Mouse (Mus musculus) thymus, postnatal 0 days (tissue): ENCODE results near the gene Stk32c. TPM values are rescaled to one million over a fixed set of nuclear protein-coding genes. Genes with fewer than 3 reads are reported as not detected.
A peak's percentile ranks its signal among the peaks of the same experiment; 100 is the strongest.

Experiments used
- DNase-seq: peaks from one replicate; pipeline ENCODE4 v3.0.0-alpha.2; 2015; ENCODE audit warnings: low spot score
- polyA plus RNA-seq: library from polyadenylated mRNA; unstranded; fragments of >200 nt; fragmentation: Nextera tagmentation; extraction: Ambion mirVana; gene quantifications from 2 replicates; pipeline ENCODE4 v1.2.1, GENCODE M21; 2015

Gene Stk32c
- polyA plus RNA-seq, 1 experiment from 2014 or later, result not detected

- no peak for DNase-seq
Observed at GRCm38 (mm10) chr7:139229837-139230236, 16.7 kb upstream of the Stk32c start.

DNA sequence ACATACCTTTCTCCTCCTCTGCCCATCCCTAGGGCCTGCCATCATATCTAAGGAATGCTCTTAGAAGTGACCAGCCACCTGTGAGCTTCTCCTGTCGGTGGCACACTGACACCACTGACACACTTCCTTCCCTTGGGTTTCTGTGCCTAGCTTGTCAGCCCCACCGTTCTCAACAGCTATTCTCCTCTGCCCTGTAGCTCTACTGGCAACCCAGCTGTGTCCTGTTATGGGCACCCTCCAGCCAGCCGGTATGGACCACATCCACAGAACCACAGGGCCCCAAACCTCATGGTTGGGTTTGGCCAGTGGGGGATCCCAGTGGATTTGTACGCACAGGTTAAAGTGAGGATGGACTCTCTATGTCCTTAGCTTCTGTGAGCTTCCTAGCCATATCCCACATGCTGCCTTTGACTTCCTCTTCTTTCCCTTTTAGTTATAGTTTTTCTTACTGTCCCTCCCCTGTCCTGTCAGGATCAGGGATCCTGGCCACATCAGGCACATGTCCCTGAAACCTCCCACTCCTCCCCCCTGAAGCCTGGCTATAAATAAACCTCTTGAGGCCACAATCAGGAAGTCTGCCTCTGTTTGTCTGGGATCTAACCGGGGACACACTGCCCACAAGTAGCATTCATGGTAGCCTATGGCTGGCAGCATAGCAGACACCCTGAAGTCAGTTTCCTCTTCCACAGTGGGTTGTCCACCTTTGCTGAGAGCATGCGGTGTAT lies 15.5 kb upstream of the Stk32c start:
- no peak for DNase-seq

DNA sequence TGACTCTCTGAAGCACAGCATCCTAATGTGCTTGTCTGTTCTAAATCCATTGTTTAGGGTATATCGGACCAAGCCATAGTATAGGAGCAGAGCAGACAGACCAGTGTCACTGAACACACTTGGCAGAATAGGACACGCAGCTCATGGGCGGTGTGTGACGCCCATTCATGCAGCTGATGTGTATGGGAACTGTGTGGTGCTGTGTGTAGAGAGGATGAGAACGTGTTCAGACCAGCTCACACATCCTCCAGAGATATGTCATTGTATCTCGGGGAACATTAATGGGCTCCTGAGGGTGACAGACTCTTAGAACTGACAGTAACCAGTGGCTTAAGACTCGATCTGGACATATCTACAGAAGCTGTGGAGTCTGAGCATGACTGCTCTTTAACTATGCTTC lies 13.3 kb upstream of the Stk32c start:
- DNase-seq, result no peak

GRCm38 (mm10) chr7:139224725-139225124 lies 11.6 kb upstream of the Stk32c start:
- DNase-seq, result peak; percentile 76

DNA sequence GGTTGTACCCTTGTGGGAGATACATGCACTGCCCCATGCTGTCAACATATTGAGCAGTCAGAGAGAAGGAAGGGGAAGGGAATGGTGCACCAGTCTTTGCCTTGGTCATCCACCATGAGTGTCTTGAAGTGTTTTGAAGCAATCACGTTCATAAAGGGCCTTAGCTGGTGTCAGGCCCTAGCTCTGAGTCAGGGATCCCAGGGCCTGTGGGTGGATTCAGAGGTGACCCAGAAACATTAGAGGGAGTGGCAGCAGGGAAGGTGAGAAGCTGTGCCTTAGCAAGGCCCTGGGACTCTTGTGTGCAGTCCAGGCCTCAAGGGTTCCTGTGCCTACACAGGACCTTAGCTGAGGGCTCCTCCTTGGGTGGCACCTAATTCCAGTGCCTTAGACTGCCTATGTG lies 11.0 kb upstream of the Stk32c start:
- DNase-seq, result no peak

- no peak for DNase-seq
Observed at GRCm38 (mm10) chr7:139222341-139222740, 9.2 kb upstream of the Stk32c start.

- no peak for DNase-seq
Observed at GRCm38 (mm10) chr7:139221856-139222255, 8.7 kb upstream of the Stk32c start.

DNA sequence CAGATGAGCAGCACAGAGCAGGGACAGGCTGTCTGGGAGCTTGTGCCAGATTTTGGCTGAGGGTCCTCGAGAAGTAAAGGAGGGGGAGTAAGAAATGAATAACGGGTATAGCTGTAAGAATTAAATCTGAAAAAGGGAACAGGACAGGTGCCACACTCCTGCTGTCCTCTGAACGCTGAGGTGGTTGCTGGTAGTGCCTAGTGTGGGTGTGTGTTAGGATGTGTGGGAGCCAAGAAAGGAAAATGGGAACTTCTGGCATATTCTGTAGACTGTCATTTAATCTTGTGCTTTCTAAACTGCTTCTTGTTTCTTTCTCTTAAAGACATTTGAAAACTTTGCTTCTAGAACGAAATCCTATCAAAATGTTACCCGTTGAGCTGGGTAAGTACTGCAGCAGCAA lies 8.0 kb upstream of the Stk32c start:
- no peak for DNase-seq

DNA sequence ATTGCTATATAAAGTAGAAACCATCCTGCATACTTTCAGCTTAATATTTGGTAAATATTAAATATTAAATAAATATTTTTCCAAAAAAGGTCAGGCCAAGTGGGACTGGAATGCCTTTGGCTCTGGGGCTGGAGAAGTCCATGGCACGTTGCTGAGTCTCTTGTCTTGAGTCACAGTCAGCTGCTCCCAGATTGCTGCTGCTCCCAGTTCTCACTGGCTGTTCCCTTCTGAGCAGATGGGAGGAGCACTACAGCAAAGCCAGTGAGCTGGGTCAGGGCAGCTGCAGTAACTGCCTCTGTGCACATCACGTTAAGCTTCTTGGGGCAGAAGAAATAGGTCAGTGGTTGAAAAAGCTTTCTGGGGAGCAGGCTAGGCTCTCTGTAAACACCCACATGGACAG lies 7.2 kb upstream of the Stk32c start:
- DNase-seq, result no peak

DNA sequence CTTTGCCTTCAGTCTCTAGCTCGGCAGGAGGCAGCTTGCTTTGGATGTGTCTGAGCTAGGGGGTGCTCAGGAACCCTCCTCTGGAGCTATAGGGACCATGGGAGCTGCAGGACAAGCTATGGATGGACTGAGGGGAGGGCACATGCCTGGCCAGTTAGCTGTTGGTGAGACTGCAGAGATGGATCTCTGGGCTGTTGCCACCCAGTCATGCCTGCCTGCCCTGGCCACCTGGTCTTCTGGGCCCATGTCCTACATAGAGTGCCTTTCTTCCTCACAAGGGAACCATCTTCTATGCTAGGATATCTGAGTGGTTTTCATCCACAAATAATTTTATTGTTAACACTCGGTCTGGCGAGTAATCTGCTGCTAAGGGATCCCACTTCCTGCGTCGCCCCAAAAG lies 6.4 kb upstream of the Stk32c start:
- no peak for DNase-seq

DNA sequence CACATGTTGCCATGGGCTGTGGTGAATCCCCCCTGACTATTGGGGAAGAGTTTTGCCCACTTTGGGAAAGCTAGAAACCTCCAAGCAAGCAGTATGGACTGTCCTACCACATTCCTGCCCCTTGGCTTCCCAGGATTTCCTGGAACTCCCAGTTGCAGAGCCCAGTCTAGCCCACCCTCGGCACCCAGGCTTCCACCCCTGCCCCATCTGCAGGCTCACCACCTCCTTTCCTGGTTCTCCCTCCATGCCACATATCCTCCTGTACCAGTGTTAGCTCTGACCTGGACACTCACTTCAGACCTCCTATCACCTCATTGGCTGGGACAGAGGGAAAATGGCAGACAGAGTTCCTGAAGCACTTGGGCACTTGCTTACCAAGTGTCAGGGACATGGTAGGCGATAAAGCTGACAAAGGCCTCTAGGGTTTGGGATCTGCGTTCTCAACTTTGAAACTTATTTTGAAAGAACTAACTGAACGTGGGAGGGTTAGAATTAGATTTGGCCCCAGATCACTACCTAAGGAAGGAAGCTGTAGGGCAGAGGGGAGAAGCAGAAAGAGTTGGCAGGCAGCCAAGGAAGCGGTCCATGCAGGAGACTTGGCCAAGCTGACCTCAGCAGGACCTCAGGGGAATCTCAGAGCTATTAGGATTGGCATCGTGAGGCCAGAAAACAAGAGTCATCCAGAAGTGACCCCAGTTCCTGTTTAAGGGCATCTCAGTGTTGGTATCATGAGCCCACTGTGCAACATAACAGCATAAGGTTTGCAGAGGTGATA lies 5.7 kb upstream of the Stk32c start:
- DNase-seq, result no peak

- no peak for DNase-seq
Observed at GRCm38 (mm10) chr7:139217046-139217445, 3.9 kb upstream of the Stk32c start.

GRCm38 (mm10) chr7:139216464-139216863 lies 3.4 kb upstream of the Stk32c start:
- DNase-seq, result no peak

DNA sequence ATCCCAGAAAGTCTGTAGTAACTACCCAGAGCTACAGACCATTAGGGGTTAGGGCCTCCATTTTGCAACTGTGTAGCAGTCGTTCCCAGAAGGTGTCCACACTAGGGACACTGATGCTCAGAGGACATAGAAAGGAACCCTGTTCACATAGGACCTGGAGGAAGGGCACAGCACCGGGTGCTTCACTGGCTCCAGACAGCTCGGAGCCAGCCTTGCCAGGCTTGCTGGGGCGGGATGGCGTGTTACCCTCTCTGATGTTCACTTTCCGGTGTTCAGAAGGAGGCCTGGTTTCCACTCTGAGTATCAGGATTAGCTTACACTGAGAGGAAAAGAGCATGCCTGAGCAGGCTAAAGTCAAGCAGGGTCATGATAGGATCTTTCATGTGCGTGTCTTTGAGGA lies 2.8 kb upstream of the Stk32c start:
- DNase-seq, result no peak

DNA sequence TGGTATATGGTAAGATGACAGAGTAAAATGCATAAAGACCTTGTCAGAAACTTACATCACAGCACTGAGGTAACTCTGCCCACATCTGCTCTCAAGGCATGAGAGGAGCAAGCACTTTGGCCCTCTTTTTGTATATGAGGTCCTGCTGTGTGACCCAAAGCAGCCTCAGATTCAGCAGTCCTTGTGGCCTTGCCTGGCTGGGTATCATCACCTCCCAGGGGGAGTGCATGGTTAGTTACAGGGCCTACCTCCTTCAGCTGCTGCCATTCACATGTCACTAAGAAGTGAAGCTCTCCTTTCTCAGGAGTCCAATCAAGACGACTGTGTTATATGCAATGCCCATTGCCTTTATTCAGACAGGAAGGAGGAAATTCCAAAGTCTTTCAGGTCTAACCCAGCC lies 2.4 kb upstream of the Stk32c start:
- DNase-seq, result no peak

GRCm38 (mm10) chr7:139214596-139215340 lies 1.7 kb upstream of the Stk32c start:
- no peak for DNase-seq

GRCm38 (mm10) chr7:139214160-139214559 lies 1.1 kb upstream of the Stk32c start:
- no peak for DNase-seq

GRCm38 (mm10) chr7:139213751-139214150 lies 644 bp upstream of the Stk32c start:
- no peak for DNase-seq

- no peak for DNase-seq
Observed at GRCm38 (mm10) chr7:139211761-139212160, 1.3 kb downstream of the Stk32c start.

DNA sequence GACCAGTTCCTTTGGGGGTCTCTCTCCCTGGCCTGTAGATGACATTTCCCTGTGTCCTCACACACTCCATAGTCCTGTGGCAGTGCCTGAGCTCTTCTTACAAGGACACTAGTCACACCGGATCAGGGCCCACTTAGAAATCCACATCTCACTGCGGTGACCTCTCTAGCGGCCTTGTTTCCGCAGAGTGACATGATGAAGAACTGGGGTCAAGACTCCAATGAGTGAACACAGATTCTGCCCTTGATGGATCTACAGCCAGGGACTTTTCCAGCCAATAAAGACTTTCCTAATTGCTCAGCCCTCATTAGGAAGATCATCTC lies 4.4 kb downstream of the Stk32c start:
- DNase-seq, result no peak

GRCm38 (mm10) chr7:139208023-139208772 lies 4.9 kb downstream of the Stk32c start:
- peak; percentile 73 for DNase-seq

- DNase-seq, result no peak
Observed at GRCm38 (mm10) chr7:139201209-139201608, 11.9 kb downstream of the Stk32c start.
